9 mouse cellular contexts compared by ENCODE assay signal in genomic region chr7:74524188-74524971, GRCm38 (mm10). TPM values are rescaled to one million over a fixed set of nuclear protein-coding genes. Genes with fewer than 3 reads are reported as not detected.
A peak's percentile ranks its signal among the peaks of the same experiment; 100 is the strongest.
DNase-seq lines count a peak whose midpoint lies in the region; ATAC-seq and TF ChIP-seq lines count a peak whose summit lies in the region.
"Had no signal": no experiment of that assay in that cellular context is flagged by ENCODE, and none has a peak within 500 bp of the region (broad histone marks: within the 10 kb centered on the region; RNA-seq: fewer than 3 reads in every experiment).

No protein-coding gene starts in this region.

- no peak for TF ChIP-seq RAD21 in MEL (IDR thresholded peaks at IDR 0.05; ENCODE audit: low read depth, low read length)

- no peak overlapping the region for H3K4me2 ChIP-seq in heart, embryonic 13.5 days
- H3K4me2 ChIP-seq in lung, postnatal 0 days (replicated peaks; ENCODE audit: low read depth, low read length), result no peak overlapping the region

- no peak for TF ChIP-seq CTCF in MEL (IDR thresholded peaks at IDR 0.05 in 2 of 3, conservative IDR thresholded peaks at IDR 0.05 in 1 of 3; ENCODE audit: control insufficient read depth in 1 of 3, insufficient read depth in 1 of 3, low read depth in 2 of 3, low read length in 3 of 3, poor library complexity in 1 of 3, severe bottlenecking in 1 of 3)
- TF ChIP-seq CTCF in lung, postnatal 0 days (IDR thresholded peaks at IDR 0.05), result no peak

- H3K27me3 ChIP-seq in MEL (ENCODE audit: control insufficient read depth in 1 of 2, insufficient read depth in 2 of 2, low read length in 2 of 2), result no peaks in the 10 kb centered on the region
- H3K27me3 ChIP-seq in heart, embryonic 13.5 days (replicated peaks), result no peaks in the 10 kb centered on the region
- H3K27me3 ChIP-seq in lung, postnatal 0 days (replicated peaks; ENCODE audit: insufficient read depth, low read length), result no peaks in the 10 kb centered on the region
- peaks cover 14% of the 10 kb centered on the region; the same call in 1 of the 2 replicates for H3K27me3 ChIP-seq in forebrain, embryonic 10.5 days (ENCODE audit: poor library complexity, severe bottlenecking)

- no peak for ATAC-seq in heart, embryonic 13.5 days (ENCODE audit: extremely low read depth, insufficient number of reproducible peaks, low FRiP score, low TSS enrichment)
- peak; percentile 79 for ATAC-seq in lung, postnatal 0 days

- no peak overlapping the region for H3K27ac ChIP-seq in MEL (ENCODE audit: control insufficient read depth, low read depth, low read length)
- H3K27ac ChIP-seq in heart, embryonic 13.5 days (replicated peaks), result peak overlapping the region; percentile 53
- H3K27ac ChIP-seq in lung, postnatal 0 days (ENCODE audit: low read length), result no peak overlapping the region
- no peak overlapping the region for H3K27ac ChIP-seq in forebrain, embryonic 10.5 days

- no peak overlapping the region for H3K9ac ChIP-seq in MEL (ENCODE audit: control insufficient read depth, low read depth, low read length, poor library complexity, severe bottlenecking)
- H3K9ac ChIP-seq in heart, embryonic 13.5 days, result no peak overlapping the region
- no peak overlapping the region for H3K9ac ChIP-seq in lung, postnatal 0 days (replicated peaks; ENCODE audit: low read depth)

- no peak for TF ChIP-seq EP300 in MEL (IDR thresholded peaks at IDR 0.05; ENCODE audit: low read depth in 1 of 2, low read length in 2 of 2)
- TF ChIP-seq EP300 in lung, postnatal 0 days (IDR thresholded peaks at IDR 0.05), result peak; percentile 80

- DNase-seq in adrenal gland, adult (ENCODE audit: inconsistent age in 2 of 2, low spot score in 1 of 2), result peak; percentile 38 to 75
- DNase-seq in adrenal gland, adult 18-20 months (ENCODE audit: low spot score in 2 of 2), result no peak
- no peak for DNase-seq in MEL (ENCODE audit: low read depth, low spot score)
- peak; percentile 63 for DNase-seq in lung, postnatal 0 days (ENCODE audit: low spot score)
- no peak for DNase-seq in testis, postnatal 14 days (ENCODE audit: low spot score)
- no peak for DNase-seq in forebrain, embryonic 10.5 days (ENCODE audit: extremely low spot score, low spot score)
- DNase-seq in frontal cortex, postnatal 36 days (ENCODE audit: low spot score in 2 of 2), result no peak
- DNase-seq: midbrain, embryonic 14.5 days had no signal

- H3K9me3 ChIP-seq in MEL (replicated peaks; ENCODE audit: insufficient read depth, low read length), result no peaks in the 10 kb centered on the region
- no peaks in the 10 kb centered on the region for H3K9me3 ChIP-seq in heart, embryonic 13.5 days
- no peaks in the 10 kb centered on the region for H3K9me3 ChIP-seq in lung, postnatal 0 days (ENCODE audit: low read length)
- H3K9me3 ChIP-seq in forebrain, embryonic 10.5 days, result no peaks in the 10 kb centered on the region

- 0 out of 2 replicates have a peak, but pooled peaks cover 3% of the 10 kb centered on the region for H3K79me2 ChIP-seq in MEL (ENCODE audit: control insufficient read depth, insufficient read depth, low read length, poor library complexity)

- 61% methylated on average over 8 of the region's 8 CpGs for WGBS in heart, embryonic 13.5 days
- WGBS in lung, postnatal 0 days, result 72% methylated on average over 8 of the region's 8 CpGs
- WGBS in forebrain, embryonic 10.5 days, result 87% methylated on average over 8 of the region's 8 CpGs

- peaks cover 0 to 10% of the 10 kb centered on the region in 2 experiments; a peak in 3 of 4 replicates for H3K4me1 ChIP-seq in MEL (ENCODE audit: control insufficient read depth in 1 of 2, insufficient read depth in 2 of 2, low read length in 2 of 2)
- H3K4me1 ChIP-seq in heart, embryonic 13.5 days, result peaks cover 62% of the 10 kb centered on the region
- no peaks in the 10 kb centered on the region; the same call in 1 of the 2 replicates for H3K4me1 ChIP-seq in lung, postnatal 0 days (ENCODE audit: insufficient read depth, low read depth, low read length)
- peaks cover 4% of the 10 kb centered on the region for H3K4me1 ChIP-seq in forebrain, embryonic 10.5 days

- no peak overlapping the region for H3K4me3 ChIP-seq in MEL (ENCODE audit: control insufficient read depth in 1 of 2, insufficient read depth in 1 of 2, low read depth in 2 of 2, low read length in 2 of 2)
- no peak overlapping the region for H3K4me3 ChIP-seq in heart, embryonic 13.5 days
- H3K4me3 ChIP-seq in lung, postnatal 0 days (ENCODE audit: low read depth, low read length), result no peak overlapping the region
- H3K4me3 ChIP-seq in forebrain, embryonic 10.5 days, result no peak overlapping the region

- H3K36me3 ChIP-seq in MEL (ENCODE audit: control insufficient read depth in 1 of 2, insufficient read depth in 2 of 2, low read length in 2 of 2), result peaks cover 0 to 4% of the 10 kb centered on the region in 2 experiments; a peak in 2 of 4 replicates
- H3K36me3 ChIP-seq in heart, embryonic 13.5 days, result no peaks in the 10 kb centered on the region
- no peaks in the 10 kb centered on the region for H3K36me3 ChIP-seq in lung, postnatal 0 days (ENCODE audit: insufficient read depth, low read length)
- no peaks in the 10 kb centered on the region for H3K36me3 ChIP-seq in forebrain, embryonic 10.5 days (replicated peaks)

- TF ChIP-seq POLR2A in MEL (IDR thresholded peaks at IDR 0.05; ENCODE audit: control insufficient read depth in 1 of 2, insufficient read depth in 1 of 2, low read depth in 1 of 2, low read length in 2 of 2, poor library complexity in 1 of 2), result no peak

TF ChIP-seq in MEL, 35 proteins besides CTCF, POLR2A, EP300 and RAD21:
- TF ChIP-seq GABPA (IDR thresholded peaks at IDR 0.05; ENCODE audit: low read depth, low read length) (no peak), USF2 (IDR thresholded peaks at IDR 0.05; ENCODE audit: borderline replicate concordance in 1 of 2, insufficient read depth in 1 of 2, low read depth in 1 of 2, low read length in 2 of 2) (no peak), TCF12 (IDR thresholded peaks at IDR 0.05; ENCODE audit: low read depth, low read length) (no peak), HCFC1 (IDR thresholded peaks at IDR 0.05; ENCODE audit: low read depth, low read length) (no peak), TAL1 (IDR thresholded peaks at IDR 0.05; ENCODE audit: low read length) (no peak), ZC3H11A (IDR thresholded peaks at IDR 0.05; ENCODE audit: low read depth, low read length) (no peak), ETS1 (IDR thresholded peaks at IDR 0.05; ENCODE audit: low read depth, low read length) (peak; percentile 85), JUND (IDR thresholded peaks at IDR 0.05; ENCODE audit: low read depth, low read length) (no peak), MAFK (IDR thresholded peaks at IDR 0.05; ENCODE audit: borderline replicate concordance, low read depth, low read length) (no peak), ZNF384 (IDR thresholded peaks at IDR 0.05; ENCODE audit: low read depth, low read length) (peak; percentile 55; the same call in 1 of the 2 replicates), ZKSCAN1 (IDR thresholded peaks at IDR 0.05; ENCODE audit: low read depth, low read length) (no peak), MAZ (IDR thresholded peaks at IDR 0.05; ENCODE audit: low read depth, low read length) (no peak), MXI1 (IDR thresholded peaks at IDR 0.05; ENCODE audit: low read depth, low read length) (no peak), E2F4 (IDR thresholded peaks at IDR 0.05; ENCODE audit: borderline replicate concordance, low read depth, low read length) (no peak), SMC3 (IDR thresholded peaks at IDR 0.05; ENCODE audit: low read depth, low read length) (no peak), KAT2A (conservative IDR thresholded peaks at IDR 0.05; ENCODE audit: low read depth, low read length) (no peak), POLR2AphosphoS2 (IDR thresholded peaks at IDR 0.05; ENCODE audit: low read length) (no peak)

RNA-seq across cellular contexts. Expression of gene Slco3a1, which starts 30.2 kb away (rescaled TPM):
- total RNA-seq in adrenal gland, adult 18-20 months (2021), result 10 to 100 TPM; 26.8 to 36.1 TPM
- 17.6 and 18.0 TPM in 2 replicates for total RNA-seq in MEL (2012; rRNA removed)
- 10 to 100 TPM in 1 of 2 experiments, not detected in 1; 20.9 TPM for polyA plus RNA-seq in MEL (2012; ENCODE audit: insufficient read depth in 1 of 2, insufficient read length in 2 of 2, low read depth in 1 of 2, low replicate concordance in 2 of 2, missing spikeins in 1 of 2)
- 19.5 and 22.5 TPM in 2 replicates for polyA plus RNA-seq in heart, embryonic 13.5 days (2015; fragmentation: Nextera tagmentation; extraction: Ambion mirVana)
- 42.8 and 51.8 TPM in 2 replicates for polyA plus RNA-seq in lung, postnatal 0 days (2015; fragmentation: Nextera tagmentation; extraction: Ambion mirVana)
- polyA plus RNA-seq in forebrain, embryonic 10.5 days (2016; fragmentation: Nextera tagmentation; extraction: Ambion mirVana), result 4.9 and 5.2 TPM in 2 replicates

Comparison
In these comparisons a context has a peak if more than half of its experiments do, and no peak if none do; other contexts are left out.
1. DNase-seq: peak in adrenal gland, adult (2 of 2) and lung, postnatal 0 days (single experiment); none in adrenal gland, adult 18-20 months (0 of 2), MEL (single experiment), testis, postnatal 14 days (single experiment), forebrain, embryonic 10.5 days (single experiment) and frontal cortex, postnatal 36 days (0 of 2).